Comparison of ENCODE assay signal across 24 mouse cellular contexts in the genomic region with DNA sequence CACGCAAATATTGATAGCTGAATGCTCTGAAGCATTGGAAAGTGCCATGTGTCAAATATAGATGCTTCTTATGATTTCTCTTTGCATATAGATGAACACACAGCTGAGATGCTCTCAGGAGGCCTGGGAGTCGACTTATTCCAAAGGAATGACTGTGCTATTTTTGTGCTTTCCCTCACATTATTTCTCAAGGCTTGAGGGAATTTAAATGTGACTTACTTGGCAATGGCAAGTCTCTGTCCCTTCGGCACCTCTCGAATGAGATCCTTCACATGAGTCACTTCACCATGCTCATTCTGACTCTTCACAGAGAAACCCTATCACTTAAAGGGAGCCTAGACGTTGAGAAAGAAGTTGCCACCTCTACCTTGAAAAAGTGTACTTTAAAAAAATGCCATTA. TPM values are rescaled to one million over a fixed set of nuclear protein-coding genes. Genes with fewer than 3 reads are reported as not detected.
"Had no signal": no experiment of that assay in that cellular context is flagged by ENCODE, and none has a peak within 500 bp of the region (broad histone marks: within the 10 kb centered on the region; RNA-seq: fewer than 3 reads in every experiment).

No protein-coding gene starts in this region.

- H3K9ac ChIP-seq: limb, embryonic 12.5 days; limb, embryonic 15.5 days; liver, embryonic 14.5 days; liver, postnatal 0 days; lung, embryonic 14.5 days; midbrain, embryonic 13.5 days; neural tube, embryonic 13.5 days; stomach, embryonic 15.5 days had no signal

- H3K4me2 ChIP-seq: limb, embryonic 12.5 days; limb, embryonic 15.5 days; liver, embryonic 11.5 days; lung, embryonic 14.5 days; midbrain, embryonic 13.5 days; neural tube, embryonic 13.5 days; stomach, embryonic 15.5 days had no signal

- H3K27ac ChIP-seq: kidney, postnatal 0 days; left cerebral cortex, adult 2 months; limb, embryonic 12.5 days; limb, embryonic 15.5 days; liver, embryonic 14.5 days; midbrain, embryonic 13.5 days; neural tube, embryonic 13.5 days; stomach, embryonic 15.5 days had no signal

- H3K4me3 ChIP-seq: left cerebral cortex, adult 2 months; limb, embryonic 12.5 days; limb, embryonic 15.5 days; megakaryocyte, embryonic 14.5 days; midbrain, embryonic 13.5 days; myocyte; neural tube, embryonic 13.5 days; stomach, embryonic 15.5 days had no signal

- DNase-seq: kidney, adult 2 months; kidney, postnatal 36 days; layer of hippocampus, postnatal 36 days; liver, postnatal 0 days; lung, embryonic 14.5 days; lung, postnatal 36 days; right cerebral cortex, postnatal 25 days; spleen, adult 18-20 months; thymus, adult 18-20 months; thymus, postnatal 36 days had no signal

- ATAC-seq: liver, postnatal 0 days; lung, postnatal 0 days had no signal

- H3K27me3 ChIP-seq: limb, embryonic 12.5 days; limb, embryonic 15.5 days; megakaryocyte, embryonic 14.5 days; midbrain, embryonic 13.5 days; neural tube, embryonic 13.5 days; stomach, embryonic 15.5 days had no signal

- H3K9me3 ChIP-seq: limb, embryonic 12.5 days; limb, embryonic 15.5 days; megakaryocyte, embryonic 14.5 days; midbrain, embryonic 13.5 days; neural tube, embryonic 13.5 days; stomach, embryonic 15.5 days had no signal

- H3K4me1 ChIP-seq: limb, embryonic 12.5 days; limb, embryonic 15.5 days; megakaryocyte, embryonic 14.5 days; neural tube, embryonic 13.5 days; stomach, embryonic 15.5 days had no signal

- H3K36me3 ChIP-seq: limb, embryonic 12.5 days; limb, embryonic 15.5 days; midbrain, embryonic 13.5 days; neural tube, embryonic 13.5 days; stomach, embryonic 15.5 days had no signal

RNA-seq across cellular contexts. Expression of a gene that starts 51.1 kb away (rescaled TPM):
- total RNA-seq: monocyte, adult 5-6 weeks; neutrophil, adult 5-6 weeks had no signal
